Mouse (Mus musculus) small intestine, adult 2 months (tissue): Measurements from ENCODE around the gene Kmt2d.

Source experiments
- CTCF ChIP-seq: fragments of 200-500 bp; IDR thresholded peaks from 2 replicates; pipeline ENCODE4 v1.5.1; 2012; ENCODE audit warnings: low read depth, mild to moderate bottlenecking, control low read depth, inconsistent platforms, low read length, moderate library complexity, mixed read lengths; ENCODE audit not compliant: insufficient replicate concordance, insufficient read length; ENCODE audit errors: extremely low read depth
- POLR2A ChIP-seq: fragments of 200-500 bp; IDR thresholded peaks from 2 replicates; pipeline ENCODE4 v1.6.1; 2012; ENCODE audit warnings: low read depth, mild to moderate bottlenecking, control low read depth, inconsistent platforms, low read length, moderate library complexity

DNA sequence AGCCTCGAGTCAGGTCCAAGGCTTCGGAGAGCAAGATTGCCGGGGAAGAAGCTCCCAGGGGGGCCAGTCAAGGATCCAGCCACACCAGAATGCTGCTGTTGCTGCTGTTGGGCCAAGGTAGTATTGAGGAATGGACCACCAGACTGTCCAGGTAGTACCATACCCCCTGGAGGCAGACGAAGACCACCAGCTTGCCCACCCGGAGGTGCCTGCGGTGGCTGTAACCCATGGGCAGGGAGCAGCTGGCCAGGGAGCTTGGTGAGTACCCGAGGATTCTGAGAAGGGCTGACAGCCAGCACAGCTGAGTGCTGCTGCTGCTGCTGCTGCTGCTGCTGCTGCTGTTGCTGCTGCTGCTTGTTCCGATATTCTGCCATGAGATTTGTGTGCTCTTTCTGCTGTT is 24.9 kb downstream of the Kmt2d start:
- TF ChIP-seq POLR2A (no peak), CTCF (no peak)
